Mouse (Mus musculus) CH12.LX (cell line): ENCODE measurements around the gene Ect2l. TPM values are rescaled to one million over a fixed set of nuclear protein-coding genes. Genes with fewer than 3 reads are reported as not detected.

Source experiments
- DNase-seq: peaks from one replicate; pipeline ENCODE4 v3.0.0-alpha.2; 2013; ENCODE audit errors: extremely low read depth
- H3K27ac ChIP-seq: 2 replicates; pipeline ENCODE4 v1.5.1; 2012; ENCODE audit warnings: low read depth, mild to moderate bottlenecking, control low read depth, moderate library complexity; ENCODE audit not compliant: insufficient read depth
- H3K27me3 ChIP-seq: replicated peaks from 2 replicates; pipeline ENCODE3; 2012; ENCODE audit warnings: inconsistent platforms
- H3K36me3 ChIP-seq, 2 experiments: replicated peaks in 1 of 2; 2 replicates each; pipeline versions ENCODE3 to v1.6.1; 2012; ENCODE audit warnings: inconsistent platforms in 1 of 2, low read length in 1 of 2, mild to moderate bottlenecking in 1 of 2, mixed read lengths in 1 of 2, moderate library complexity in 1 of 2; ENCODE audit not compliant: control insufficient read depth in 1 of 2, insufficient read depth in 1 of 2
- H3K4me1 ChIP-seq, 2 experiments: 2 replicates each; pipeline ENCODE4 v1.6.1; 2012; ENCODE audit warnings: inconsistent platforms in 1 of 2, moderate library complexity in 1 of 2; ENCODE audit not compliant: insufficient read depth in 2 of 2, control insufficient read depth in 1 of 2
- H3K4me2 ChIP-seq: 2 replicates; pipeline ENCODE4 v1.6.1; 2012; ENCODE audit warnings: low read depth, mild to moderate bottlenecking, control low read depth; ENCODE audit not compliant: poor library complexity, insufficient read depth, severe bottlenecking
- H3K4me3 ChIP-seq, 3 experiments: fragments of 150-350 bp in 1 of 3; sonication (generic) in 1 of 3; replicated peaks in 1 of 3; 2 replicates each; pipeline versions ENCODE3 to v1.5.1; 2011 to 2012; ENCODE audit warnings: low read depth in 2 of 3, low read length in 2 of 3, mild to moderate bottlenecking in 2 of 3, moderate library complexity in 2 of 3, control low read depth in 1 of 3, improper control_type of control experiment in 1 of 3, inconsistent platforms in 1 of 3, mixed read lengths in 1 of 3; ENCODE audit not compliant: poor library complexity in 1 of 3
- H3K79me2 ChIP-seq: replicated peaks from 2 replicates; pipeline ENCODE4 v1.6.1; 2012; ENCODE audit warnings: mild to moderate bottlenecking, moderate library complexity; ENCODE audit not compliant: control insufficient read depth, poor library complexity, insufficient read depth, severe bottlenecking; ENCODE audit errors: extremely low read depth
- H3K9ac ChIP-seq: 2 replicates; pipeline ENCODE4 v1.6.1; 2012; ENCODE audit warnings: low read depth, mild to moderate bottlenecking, control low read depth, moderate library complexity; ENCODE audit not compliant: insufficient read depth
- H3K9me3 ChIP-seq: replicated peaks from 2 replicates; pipeline ENCODE3; 2012; ENCODE audit warnings: low read length, inconsistent platforms, mixed read lengths
- BHLHE40 ChIP-seq: IDR thresholded peaks from 2 replicates; pipeline ENCODE4 v1.6.1; 2011; ENCODE audit warnings: mild to moderate bottlenecking, low read depth, low read length, improper control_type of control experiment
- CHD1 ChIP-seq: IDR thresholded peaks from 2 replicates; pipeline ENCODE4 v1.6.1; 2012; ENCODE audit warnings: low read depth, low read length, improper control_type of control experiment, inconsistent platforms
- CHD2 ChIP-seq: IDR thresholded peaks from 2 replicates; pipeline ENCODE4 v1.6.1; 2011; ENCODE audit warnings: low read length, improper control_type of control experiment
- GABPA ChIP-seq: IDR thresholded peaks from 2 replicates; pipeline ENCODE4 v1.6.1; 2012; ENCODE audit warnings: low read depth, low read length, improper control_type of control experiment, inconsistent platforms; ENCODE audit not compliant: insufficient replicate concordance
- HCFC1 ChIP-seq: IDR thresholded peaks from 2 replicates; pipeline ENCODE4 v1.6.1; 2012; ENCODE audit warnings: low read depth, mild to moderate bottlenecking, inconsistent platforms, low read length, improper control_type of control experiment
- IRF4 ChIP-seq: IDR thresholded peaks from 2 replicates; pipeline ENCODE4 v1.6.1; 2014; ENCODE audit warnings: low read depth, mild to moderate bottlenecking, inconsistent platforms, low read length, improper control_type of control experiment
- JUN ChIP-seq: IDR thresholded peaks from 2 replicates; pipeline ENCODE4 v1.6.1; 2011; ENCODE audit warnings: low read depth, mild to moderate bottlenecking, low read length, improper control_type of control experiment, moderate library complexity; ENCODE audit not compliant: insufficient read depth
- JUND ChIP-seq: conservative IDR thresholded peaks from 2 replicates; pipeline ENCODE4 v1.6.1; 2011; ENCODE audit warnings: low read depth, low read length, improper control_type of control experiment
- KAT2A ChIP-seq: IDR thresholded peaks from 2 replicates; pipeline ENCODE4 v1.6.1; 2012; ENCODE audit warnings: low read length, improper control_type of control experiment, inconsistent platforms; ENCODE audit not compliant: insufficient replicate concordance
- MAX ChIP-seq: IDR thresholded peaks from 2 replicates; pipeline ENCODE4 v1.6.1; 2011; ENCODE audit warnings: low read length, improper control_type of control experiment
- MAZ ChIP-seq: IDR thresholded peaks from 2 replicates; pipeline ENCODE4 v1.6.1; 2012; ENCODE audit warnings: low read depth, mild to moderate bottlenecking, inconsistent platforms, low read length, improper control_type of control experiment, moderate library complexity
- MYC ChIP-seq: IDR thresholded peaks from 2 replicates; pipeline ENCODE4 v1.6.1; 2011; ENCODE audit warnings: low read depth, mild to moderate bottlenecking, improper control_type of control experiment, low read length
- NELFE ChIP-seq: IDR thresholded peaks from 2 replicates; pipeline ENCODE4 v1.6.1; 2011; ENCODE audit warnings: low read depth, low read length, improper control_type of control experiment
- PAX5 ChIP-seq: IDR thresholded peaks from 2 replicates; pipeline ENCODE4 v1.6.1; 2012; ENCODE audit warnings: low read length, inconsistent platforms, mixed read lengths
- POLR2A ChIP-seq: IDR thresholded peaks from 2 replicates; pipeline ENCODE4 v1.6.1; 2011; ENCODE audit warnings: low read depth, mild to moderate bottlenecking, improper control_type of control experiment, low read length
- POLR2AphosphoS2 ChIP-seq: IDR thresholded peaks from 2 replicates; pipeline ENCODE4 v1.6.1; 2011; ENCODE audit warnings: low read depth, low read length, improper control_type of control experiment
- RAD21 ChIP-seq: IDR thresholded peaks from 2 replicates; pipeline ENCODE4 v1.6.1; 2011; ENCODE audit warnings: low read depth, mild to moderate bottlenecking, low read length, improper control_type of control experiment, moderate library complexity
- SIN3A ChIP-seq: IDR thresholded peaks from 2 replicates; pipeline ENCODE4 v1.6.1; 2012; ENCODE audit warnings: low read length, improper control_type of control experiment, inconsistent platforms
- TBP ChIP-seq: conservative IDR thresholded peaks from 2 replicates; pipeline ENCODE4 v1.6.1; 2011; ENCODE audit warnings: low read depth, low read length, improper control_type of control experiment
- TCF12 ChIP-seq: IDR thresholded peaks from 2 replicates; pipeline ENCODE4 v1.6.1; 2014; ENCODE audit warnings: low read depth, mild to moderate bottlenecking, inconsistent platforms, low read length, improper control_type of control experiment
- UBTF ChIP-seq: IDR thresholded peaks from 2 replicates; pipeline ENCODE4 v1.6.1; 2012; ENCODE audit warnings: low read depth, mild to moderate bottlenecking, inconsistent platforms, low read length, improper control_type of control experiment, moderate library complexity
- USF1 ChIP-seq: IDR thresholded peaks from 2 replicates; pipeline ENCODE4 v1.6.1; 2014; ENCODE audit warnings: low read depth, mild to moderate bottlenecking, inconsistent platforms, low read length, improper control_type of control experiment
- USF2 ChIP-seq: conservative IDR thresholded peaks from 2 replicates; pipeline ENCODE4 v1.6.1; 2011; ENCODE audit warnings: low read depth, low read length, improper control_type of control experiment
- ZC3H11A ChIP-seq: IDR thresholded peaks from 2 replicates; pipeline ENCODE4 v1.6.1; 2012; ENCODE audit warnings: low read depth, mild to moderate bottlenecking, inconsistent platforms, low read length, improper control_type of control experiment
- ZNF384 ChIP-seq: IDR thresholded peaks from 2 replicates; pipeline ENCODE4 v1.6.1; 2012; ENCODE audit warnings: low read depth, low read length, improper control_type of control experiment, inconsistent platforms
- dilution Hi-C: fragments of 300-500 bp; cut with MboI; formaldehyde crosslinking; loops from 2 replicates; pipeline ENCODE4 v1.14.3; 2020; ENCODE audit warnings: low sequenced_read_pairs; ENCODE audit not compliant: extremely low pct_unique_long_range_greater_than_20kb, extremely low pct_ligation_motif_present
- in situ Hi-C: fragments of 300-500 bp; cut with MboI; formaldehyde crosslinking; loops from 3 replicates; pipeline ENCODE4 v1.14.3; 2019; ENCODE audit warnings: low sequenced_read_pairs, low pct_ligation_motif_present, low pct_unique_long_range_greater_than_20kb, mixed read lengths
- polyA plus RNA-seq: library from polyadenylated mRNA; unstranded; fragments of >175 nt; gene quantifications from 2 replicates; pipeline ENCODE4 v1.2.1, GENCODE M21; 2012; ENCODE audit warnings: low read depth; ENCODE audit not compliant: insufficient read length
- total RNA-seq, 2 experiments: library from RNA; depleted of rRNA; stranded (reverse); fragments of 300-350 nt in 1 of 2; fragments of >200 nt in 1 of 2; gene quantifications; 2 replicates each; pipeline ENCODE4 v1.2.3; 2012 to 2014

Gene Ect2l
- total and polyA plus RNA-seq, 3 experiments, result not detected

GRCm38 (mm10) chr10:18189498-18189897 lies 21.2 kb downstream of the Ect2l start:
- Histone ChIP-seq H3K4me3 (no peak overlapping the region), H3K9me3 (no peaks in the 10 kb centered on the region), H3K27me3 (no peaks in the 10 kb centered on the region), H3K4me1 (peaks cover 4 to 6% of the 10 kb centered on the region in 2 experiments; a peak in 2 of 4 replicates), H3K27ac (no peak overlapping the region), H3K36me3 (no peaks in the 10 kb centered on the region), H3K79me2 (no peaks in the 10 kb centered on the region), H3K4me2 (no peak overlapping the region)
- dilution Hi-C loops, result no loop called here
- no peak for DNase-seq
- in situ Hi-C loops, result no loop called here
- no peak for TF ChIP-seq MAX
- TF ChIP-seq POLR2A, result no peak
- TF ChIP-seq HCFC1, result no peak
- TF ChIP-seq BHLHE40, result no peak
- TF ChIP-seq MYC, result no peak
- TF ChIP-seq, all 38 proteins: peak for 0
- no peak overlapping the region for H3K9ac ChIP-seq

GRCm38 (mm10) chr10:18188564-18188963 lies 22.1 kb downstream of the Ect2l start:
- H3K4me2 ChIP-seq, result no peak overlapping the region; the same call in 1 of the 2 replicates
- no peaks in the 10 kb centered on the region for H3K27me3 ChIP-seq
- peaks cover 2% of the 10 kb centered on the region for H3K9me3 ChIP-seq
- H3K36me3 ChIP-seq, result no peaks in the 10 kb centered on the region
- H3K79me2 ChIP-seq, result no peaks in the 10 kb centered on the region
- no peak overlapping the region for H3K4me3 ChIP-seq
- dilution Hi-C loops, result no loop called here
- H3K4me1 ChIP-seq, result peaks cover 4 to 6% of the 10 kb centered on the region in 2 experiments; a peak in 2 of 4 replicates
- TF ChIP-seq POLR2AphosphoS2, result no peak
- no peak for TF ChIP-seq POLR2A
- TF ChIP-seq USF2, result no peak
- no peak for TF ChIP-seq KAT2A
- TF ChIP-seq ZNF384, result no peak
- TF ChIP-seq MAX, result no peak
- no peak for TF ChIP-seq RAD21
- TF ChIP-seq BHLHE40, result no peak
- TF ChIP-seq NELFE, result no peak
- TF ChIP-seq TBP, result no peak
- no peak for TF ChIP-seq TCF12
- no peak for TF ChIP-seq CHD2
- TF ChIP-seq, all 38 proteins: peak for 0
- in situ Hi-C loops, result no loop called here
- Histone ChIP-seq H3K9ac (no peak overlapping the region), H3K27ac (no peak overlapping the region)
- no peak for DNase-seq

GRCm38 (mm10) chr10:18182246-18182645 lies 28.4 kb downstream of the Ect2l start:
- no peak overlapping the region for H3K27ac ChIP-seq
- H3K79me2 ChIP-seq, result no peaks in the 10 kb centered on the region
- no peak overlapping the region for H3K4me3 ChIP-seq
- no peak overlapping the region for H3K9ac ChIP-seq
- H3K4me2 ChIP-seq, result no peak overlapping the region
- H3K9me3 ChIP-seq, result peaks cover 2% of the 10 kb centered on the region
- no peaks in the 10 kb centered on the region for H3K27me3 ChIP-seq
- in situ Hi-C loops, result no loop called here
- no peak for TF ChIP-seq JUN
- TF ChIP-seq CHD1, result no peak
- no peak for TF ChIP-seq PAX5
- no peak for TF ChIP-seq SIN3A
- no peak for TF ChIP-seq IRF4
- no peak for TF ChIP-seq NELFE
- TF ChIP-seq UBTF, result no peak
- no peak for TF ChIP-seq USF1
- no peak for TF ChIP-seq JUND
- TF ChIP-seq ZC3H11A, result no peak
- TF ChIP-seq POLR2AphosphoS2, result no peak
- TF ChIP-seq GABPA, result no peak
- no peak for TF ChIP-seq MYC
- no peak for TF ChIP-seq HCFC1
- TF ChIP-seq MAZ, result no peak
- dilution Hi-C loops, result no loop called here
- no peak for DNase-seq
- H3K4me1 ChIP-seq, result peaks cover 4 to 11% of the 10 kb centered on the region in 2 experiments; a peak in 3 of 4 replicates
- H3K36me3 ChIP-seq, result no peaks in the 10 kb centered on the region
